Comparison of ENCODE assay signal across 8 mouse cellular contexts in the genomic region with DNA sequence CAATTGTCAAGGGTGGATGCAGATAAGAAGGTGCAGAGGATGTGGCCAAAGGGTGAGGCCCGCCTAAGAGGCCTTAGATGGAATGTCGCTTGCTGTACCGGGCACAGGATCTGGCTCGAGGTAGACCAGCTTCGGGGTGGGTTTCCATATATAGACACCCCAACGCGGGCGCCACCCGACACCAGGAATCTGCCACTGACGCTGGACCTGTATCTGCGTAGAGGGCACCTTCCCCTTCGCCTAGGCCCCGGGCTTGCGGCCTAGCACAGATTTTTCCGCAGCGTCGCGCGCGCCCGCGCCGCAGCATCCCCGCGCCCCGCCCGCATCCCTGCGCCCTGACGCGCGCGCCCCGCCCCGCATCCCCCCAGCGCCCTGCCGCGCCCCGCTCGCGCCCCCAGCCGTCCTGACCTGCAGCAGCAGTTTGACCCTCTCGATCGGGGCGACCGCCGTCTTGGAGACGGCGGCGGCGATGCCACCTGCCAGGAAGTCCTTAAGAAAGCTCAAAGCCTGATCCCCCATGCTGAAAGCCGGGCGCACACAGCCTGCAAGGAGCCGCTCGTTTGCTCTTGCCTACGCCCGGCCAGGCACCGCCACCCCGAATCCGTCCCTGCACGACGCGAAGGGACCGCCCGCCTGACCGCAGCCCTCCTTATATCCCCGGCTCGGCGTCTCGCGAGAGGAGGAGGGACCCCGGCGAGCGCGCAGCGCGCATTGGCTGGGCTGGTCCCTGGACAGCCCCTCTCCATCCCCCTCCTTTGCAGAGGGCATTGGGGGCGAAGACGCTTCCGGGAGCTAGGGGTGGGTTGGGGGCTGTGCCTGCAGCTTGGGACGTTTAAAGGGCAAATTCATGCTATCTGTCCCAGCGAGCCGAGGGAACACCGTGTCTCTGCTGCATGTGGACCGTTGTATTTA. TPM values are rescaled to one million over a fixed set of nuclear protein-coding genes. Genes with fewer than 3 reads are reported as not detected.
DNase-seq lines count a peak whose midpoint lies in the region; ATAC-seq lines count a peak whose summit lies in the region.

A gene (minus strand): TSS at position 881 of the 912 bp plus-strand sequence.

- no peaks in the 10 kb centered on the region for H3K9me3 ChIP-seq in embryonic facial prominence, embryonic 15.5 days (replicated peaks)
- H3K9me3 ChIP-seq in heart, embryonic 10.5 days: no peaks in the 10 kb centered on the region
- H3K9me3 ChIP-seq in kidney, embryonic 15.5 days (replicated peaks): no peaks in the 10 kb centered on the region

- DNase-seq in 3T3-L1 (ENCODE audit: low read depth, low spot score): peak; percentile 89
- DNase-seq in adrenal gland, postnatal 4 days (ENCODE audit: low spot score in 2 of 2): peak; percentile 98 to 99
- DNase-seq in heart, embryonic 10.5 days (ENCODE audit: low spot score): peak; percentile 98
- peak; percentile 90 for DNase-seq in liver
- peak; percentile 88 to 94 for DNase-seq in spleen, postnatal 4 days (ENCODE audit: low spot score in 2 of 2)

- H3K4me1 ChIP-seq in embryonic facial prominence, embryonic 15.5 days: peaks cover 51% of the 10 kb centered on the region
- peaks cover 41% of the 10 kb centered on the region for H3K4me1 ChIP-seq in heart, embryonic 10.5 days
- H3K4me1 ChIP-seq in kidney, embryonic 15.5 days: peaks cover 37% of the 10 kb centered on the region

- H3K27ac ChIP-seq in embryonic facial prominence, embryonic 15.5 days (replicated peaks): peak within 1 kb of the TSS; percentile 97
- H3K27ac ChIP-seq in heart, embryonic 10.5 days: peak within 1 kb of the TSS; percentile 98
- peak within 1 kb of the TSS; percentile 96 for H3K27ac ChIP-seq in kidney, embryonic 15.5 days

- peaks cover 26% of the 10 kb centered on the region for H3K36me3 ChIP-seq in embryonic facial prominence, embryonic 15.5 days
- H3K36me3 ChIP-seq in heart, embryonic 10.5 days: peaks cover 39% of the 10 kb centered on the region
- H3K36me3 ChIP-seq in kidney, embryonic 15.5 days: peaks cover 38% of the 10 kb centered on the region

- H3K4me3 ChIP-seq in embryonic facial prominence, embryonic 15.5 days (replicated peaks): peak within 1 kb of the TSS; percentile 81
- peak within 1 kb of the TSS; percentile 95 for H3K4me3 ChIP-seq in heart, embryonic 10.5 days
- H3K4me3 ChIP-seq in kidney, embryonic 15.5 days (replicated peaks): peak within 1 kb of the TSS; percentile 72

- H3K27me3 ChIP-seq in embryonic facial prominence, embryonic 15.5 days: no peaks in the 10 kb centered on the region
- no peaks in the 10 kb centered on the region for H3K27me3 ChIP-seq in heart, embryonic 10.5 days (ENCODE audit: insufficient read depth, poor library complexity, severe bottlenecking)
- no peaks in the 10 kb centered on the region for H3K27me3 ChIP-seq in kidney, embryonic 15.5 days

- WGBS in embryonic facial prominence, embryonic 15.5 days: under 1% methylated on average over 84 of the region's 84 CpGs
- WGBS in heart, embryonic 10.5 days: under 1% methylated on average over 84 of the region's 84 CpGs
- WGBS in kidney, embryonic 15.5 days: under 1% methylated on average over 83 of the region's 84 CpGs

- ATAC-seq in embryonic facial prominence, embryonic 15.5 days (ENCODE audit: insufficient number of reproducible peaks, low FRiP score, low TSS enrichment, low read depth): peak; percentile 98
- peak; percentile 99 for ATAC-seq in kidney, embryonic 15.5 days (replicated peaks; ENCODE audit: low FRiP score)
- peak; percentile 40; the same call in 1 of the 2 replicates for ATAC-seq in monocyte, adult 5-6 weeks (replicated peaks; ENCODE audit: insufficient number of reproducible peaks, low FRiP score, low TSS enrichment, poor library complexity, severe bottlenecking)

- peak within 1 kb of the TSS; percentile 82 for H3K4me2 ChIP-seq in embryonic facial prominence, embryonic 15.5 days (replicated peaks)
- peak within 1 kb of the TSS; percentile 88 for H3K4me2 ChIP-seq in kidney, embryonic 15.5 days

- H3K9ac ChIP-seq in embryonic facial prominence, embryonic 15.5 days: peak within 1 kb of the TSS; percentile 63
- peak within 1 kb of the TSS; percentile 89 for H3K9ac ChIP-seq in kidney, embryonic 15.5 days

RNA-seq across cellular contexts. Expression of the gene that starts here (rescaled TPM):
- total RNA-seq in adrenal gland, postnatal 4 days (2021): 100 to 1,000 TPM; 273 to 285 TPM
- polyA plus RNA-seq in embryonic facial prominence, embryonic 15.5 days (2015; fragmentation: Nextera tagmentation; extraction: Ambion mirVana): 459 and 483 TPM in 2 replicates
- 1,300 and 1,795 TPM in 2 replicates for polyA plus RNA-seq in heart, embryonic 10.5 days (2016; fragmentation: Nextera tagmentation; extraction: Ambion mirVana)
- polyA plus RNA-seq in kidney, embryonic 15.5 days (2015; fragmentation: Nextera tagmentation; extraction: Ambion mirVana): 561 and 585 TPM in 2 replicates
- 25.8 to 40.1 TPM (median 26.8 TPM) in 3 replicates for total RNA-seq in monocyte, adult 5-6 weeks (2017)

Comparison
In these comparisons a context has a peak if more than half of its experiments do, and no peak if none do; other contexts are left out.
1. Peak in every context shown above with its lines: DNase-seq, ATAC-seq, H3K4me3 ChIP-seq and H3K27ac ChIP-seq.
2. ATAC-seq: peak in every context shown above with its lines; median percentile 99 in kidney, embryonic 15.5 days; 98 in embryonic facial prominence, embryonic 15.5 days; 40 in monocyte, adult 5-6 weeks.